Mouse (Mus musculus): ENCODE measurements around the gene Cuedc1. TPM values are rescaled to one million over a fixed set of nuclear protein-coding genes. Genes with fewer than 3 reads are reported as not detected.

Cuedc1 gene
- polyA plus RNA-seq, 1 experiment from 2014 or later, result 18.2 TPM

DNA sequence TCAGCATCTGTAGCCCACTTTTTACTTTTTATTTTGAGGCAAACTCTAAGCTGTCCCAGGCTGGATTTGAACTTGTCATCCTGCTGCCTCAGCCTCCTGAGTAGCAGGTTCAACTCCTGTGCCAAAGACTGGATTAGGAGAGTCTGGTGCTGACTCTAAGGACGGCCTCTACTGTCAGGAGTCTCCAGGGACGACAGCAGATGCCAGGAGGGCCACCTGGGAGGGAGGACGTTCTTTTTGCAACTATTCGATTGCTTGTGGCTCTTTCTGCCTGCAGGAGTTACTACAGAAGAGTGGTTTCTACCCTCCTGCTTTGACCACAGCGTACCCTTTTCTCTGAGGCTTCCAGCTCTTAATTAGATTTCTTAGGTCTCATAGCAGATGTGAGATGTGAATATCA lies 24.7 kb downstream of the Cuedc1 start:
- Histone ChIP-seq H3K4me2 (ENCODE audit: low read depth) (no peak overlapping the region), H3K9ac (ENCODE audit: low read length) (no peak overlapping the region), H3K27ac (ENCODE audit: low read depth, low read length) (no peak overlapping the region), H3K4me1 (ENCODE audit: control insufficient read depth, insufficient read depth, low read length) (peaks cover 47% of the 10 kb centered on the region), H3K27me3 (ENCODE audit: control insufficient read depth, insufficient read depth, low read length) (no peaks in the 10 kb centered on the region), H3K36me3 (ENCODE audit: control insufficient read depth, insufficient read depth, low read length) (peaks cover 2% of the 10 kb centered on the region; the same call in 1 of the 2 replicates), H3K9me3 (ENCODE audit: control insufficient read depth, low read length) (no peaks in the 10 kb centered on the region), H3K4me3 (ENCODE audit: low read depth, low read length) (no peak overlapping the region)
- no peak for DNase-seq (ENCODE audit: low spot score)
- ATAC-seq (ENCODE audit: insufficient read depth, low FRiP score, low TSS enrichment), result no peak
- WGBS, result 42% methylated on average over 5 of the region's 5 CpGs

DNA sequence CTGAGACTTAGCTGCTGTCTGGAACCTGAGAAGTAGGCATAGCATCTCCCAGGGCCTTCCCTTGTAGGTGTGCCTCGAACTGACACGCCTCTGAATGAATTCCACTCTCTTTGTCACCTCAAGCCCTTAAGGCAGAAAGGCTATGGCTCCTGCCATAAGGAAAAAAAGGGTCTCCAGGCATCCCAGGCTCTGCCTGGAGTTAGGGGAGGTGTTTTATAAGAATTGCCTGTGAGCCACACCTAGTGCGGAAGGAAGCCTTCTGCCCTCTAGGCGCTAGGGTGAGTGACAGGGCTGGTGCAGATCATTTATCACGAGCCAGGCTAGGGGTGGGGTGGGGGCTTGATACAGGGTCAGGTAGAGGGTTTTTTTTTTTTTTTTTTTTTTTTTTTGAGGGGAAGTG lies 25.2 kb downstream of the Cuedc1 start:
- Histone ChIP-seq H3K9ac (ENCODE audit: low read length) (no peak overlapping the region; the same call in 1 of the 2 replicates), H3K4me2 (ENCODE audit: low read depth) (no peak overlapping the region), H3K4me3 (ENCODE audit: low read depth, low read length) (no peak overlapping the region), H3K27ac (ENCODE audit: low read depth, low read length) (no peak overlapping the region), H3K4me1 (ENCODE audit: control insufficient read depth, insufficient read depth, low read length) (peaks cover 42% of the 10 kb centered on the region), H3K36me3 (ENCODE audit: control insufficient read depth, insufficient read depth, low read length) (peaks cover 2% of the 10 kb centered on the region; the same call in 1 of the 2 replicates), H3K9me3 (ENCODE audit: control insufficient read depth, low read length) (no peaks in the 10 kb centered on the region), H3K27me3 (ENCODE audit: control insufficient read depth, insufficient read depth, low read length) (no peaks in the 10 kb centered on the region)
- ATAC-seq (ENCODE audit: insufficient read depth, low FRiP score, low TSS enrichment), result no peak
- no peak for DNase-seq (ENCODE audit: low spot score)
- 74% methylated on average over 5 of the region's 5 CpGs for WGBS

- H3K27me3 ChIP-seq (ENCODE audit: control insufficient read depth, insufficient read depth, low read length), result no peaks in the 10 kb centered on the region
- WGBS, result 41% methylated on average over 6 of the region's 6 CpGs
- no peaks in the 10 kb centered on the region for H3K9me3 ChIP-seq (ENCODE audit: control insufficient read depth, low read length)
- H3K4me2 ChIP-seq (ENCODE audit: low read depth), result no peak overlapping the region
- H3K36me3 ChIP-seq (ENCODE audit: control insufficient read depth, insufficient read depth, low read length), result peaks cover 2% of the 10 kb centered on the region; the same call in 1 of the 2 replicates
- ATAC-seq (ENCODE audit: insufficient read depth, low FRiP score, low TSS enrichment) (no peak), DNase-seq (ENCODE audit: low spot score) (no peak)
- H3K4me1 ChIP-seq (ENCODE audit: control insufficient read depth, insufficient read depth, low read length), result peaks cover 35% of the 10 kb centered on the region
- no peak overlapping the region for H3K4me3 ChIP-seq (ENCODE audit: low read depth, low read length)
- 0 out of 2 replicates have a peak overlapping the region, but pooled peaks have one; percentile 9 for H3K27ac ChIP-seq (ENCODE audit: low read depth, low read length)
- no peak overlapping the region for H3K9ac ChIP-seq (ENCODE audit: low read length)
Observed at GRCm38 (mm10) chr11:88123731-88124130, 25.9 kb downstream of the Cuedc1 start.

- H3K4me2 ChIP-seq (ENCODE audit: low read depth), result no peak overlapping the region
- H3K4me1 ChIP-seq (ENCODE audit: control insufficient read depth, insufficient read depth, low read length), result peaks cover 17% of the 10 kb centered on the region
- no peak overlapping the region for H3K4me3 ChIP-seq (ENCODE audit: low read depth, low read length)
- H3K27me3 ChIP-seq (ENCODE audit: control insufficient read depth, insufficient read depth, low read length), result no peaks in the 10 kb centered on the region
- H3K9me3 ChIP-seq (ENCODE audit: control insufficient read depth, low read length), result no peaks in the 10 kb centered on the region
- WGBS, result 55% methylated on average over 6 of the region's 7 CpGs
- H3K36me3 ChIP-seq (ENCODE audit: control insufficient read depth, insufficient read depth, low read length), result peaks cover 2% of the 10 kb centered on the region; the same call in 1 of the 2 replicates
- no peak overlapping the region for H3K27ac ChIP-seq (ENCODE audit: low read depth, low read length)
- DNase-seq (ENCODE audit: low spot score) (no peak), ATAC-seq (ENCODE audit: insufficient read depth, low FRiP score, low TSS enrichment) (no peak)
- H3K9ac ChIP-seq (ENCODE audit: low read length), result no peak overlapping the region
Observed at GRCm38 (mm10) chr11:88125483-88125882, 27.6 kb downstream of the Cuedc1 start.

GRCm38 (mm10) chr11:88126306-88126793 lies 28.5 kb downstream of the Cuedc1 start:
- Histone ChIP-seq H3K9ac (ENCODE audit: low read length) (no peak overlapping the region), H3K9me3 (ENCODE audit: control insufficient read depth, low read length) (no peaks in the 10 kb centered on the region), H3K4me3 (ENCODE audit: low read depth, low read length) (no peak overlapping the region), H3K36me3 (ENCODE audit: control insufficient read depth, insufficient read depth, low read length) (peaks cover under 1% of the 10 kb centered on the region; the same call in 1 of the 2 replicates), H3K27ac (ENCODE audit: low read depth, low read length) (peak overlapping the region; percentile 67), H3K27me3 (ENCODE audit: control insufficient read depth, insufficient read depth, low read length) (no peaks in the 10 kb centered on the region), H3K4me2 (ENCODE audit: low read depth) (no peak overlapping the region), H3K4me1 (ENCODE audit: control insufficient read depth, insufficient read depth, low read length) (peaks cover 15% of the 10 kb centered on the region)
- 21% methylated on average over 5 of the region's 5 CpGs for WGBS
- DNase-seq (ENCODE audit: low spot score) (peak; percentile 44), ATAC-seq (ENCODE audit: insufficient read depth, low FRiP score, low TSS enrichment) (0 out of 2 replicates have a peak, but pooled peaks have one; percentile 50)

- ATAC-seq (ENCODE audit: insufficient read depth, low FRiP score, low TSS enrichment) (no peak), DNase-seq (ENCODE audit: low spot score) (no peak)
- Histone ChIP-seq H3K9me3 (ENCODE audit: control insufficient read depth, low read length) (no peaks in the 10 kb centered on the region), H3K4me2 (ENCODE audit: low read depth) (no peak overlapping the region), H3K4me3 (ENCODE audit: low read depth, low read length) (no peak overlapping the region), H3K36me3 (ENCODE audit: control insufficient read depth, insufficient read depth, low read length) (no peaks in the 10 kb centered on the region), H3K27me3 (ENCODE audit: control insufficient read depth, insufficient read depth, low read length) (no peaks in the 10 kb centered on the region), H3K9ac (ENCODE audit: low read length) (no peak overlapping the region), H3K27ac (ENCODE audit: low read depth, low read length) (no peak overlapping the region), H3K4me1 (ENCODE audit: control insufficient read depth, insufficient read depth, low read length) (peaks cover 7% of the 10 kb centered on the region; the same call in 1 of the 2 replicates)
- 92% methylated on average over 9 of the region's 9 CpGs for WGBS
Observed at GRCm38 (mm10) chr11:88128461-88128860, 30.6 kb downstream of the Cuedc1 start.

DNA sequence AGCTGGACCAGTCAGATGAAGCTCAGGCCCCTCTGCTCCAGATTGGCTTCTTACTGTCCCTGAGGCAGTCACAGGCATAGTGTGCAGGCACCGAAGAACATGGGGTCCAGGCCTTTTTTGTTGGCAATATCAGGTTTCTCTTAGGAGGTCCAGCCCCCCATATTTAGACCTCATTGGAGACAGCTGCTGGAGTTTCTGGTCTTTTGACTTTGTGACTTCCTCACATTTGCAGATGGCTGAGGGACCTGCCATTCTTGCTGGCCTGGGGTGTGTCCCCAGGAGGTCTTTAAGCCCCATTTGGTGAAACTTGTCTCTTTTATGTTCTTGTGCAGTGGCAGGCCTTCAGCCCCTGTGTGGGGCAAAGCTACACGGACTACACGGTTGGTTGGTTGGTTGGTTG lies 31.4 kb downstream of the Cuedc1 start:
- no peak overlapping the region for H3K9ac ChIP-seq (ENCODE audit: low read length)
- H3K27ac ChIP-seq (ENCODE audit: low read depth, low read length), result no peak overlapping the region
- 0 out of 2 replicates have a peak, but pooled peaks cover 2% of the 10 kb centered on the region for H3K4me1 ChIP-seq (ENCODE audit: control insufficient read depth, insufficient read depth, low read length)
- no peak for DNase-seq (ENCODE audit: low spot score)
- no peak overlapping the region for H3K4me2 ChIP-seq (ENCODE audit: low read depth)
- ATAC-seq (ENCODE audit: insufficient read depth, low FRiP score, low TSS enrichment), result no peak
- no peaks in the 10 kb centered on the region for H3K27me3 ChIP-seq (ENCODE audit: control insufficient read depth, insufficient read depth, low read length)
- H3K9me3 ChIP-seq (ENCODE audit: control insufficient read depth, low read length), result no peaks in the 10 kb centered on the region
- H3K4me3 ChIP-seq (ENCODE audit: low read depth, low read length), result no peak overlapping the region
- WGBS, result 60% methylated on average over 3 of the region's 3 CpGs
- H3K36me3 ChIP-seq (ENCODE audit: control insufficient read depth, insufficient read depth, low read length), result no peaks in the 10 kb centered on the region

DNA sequence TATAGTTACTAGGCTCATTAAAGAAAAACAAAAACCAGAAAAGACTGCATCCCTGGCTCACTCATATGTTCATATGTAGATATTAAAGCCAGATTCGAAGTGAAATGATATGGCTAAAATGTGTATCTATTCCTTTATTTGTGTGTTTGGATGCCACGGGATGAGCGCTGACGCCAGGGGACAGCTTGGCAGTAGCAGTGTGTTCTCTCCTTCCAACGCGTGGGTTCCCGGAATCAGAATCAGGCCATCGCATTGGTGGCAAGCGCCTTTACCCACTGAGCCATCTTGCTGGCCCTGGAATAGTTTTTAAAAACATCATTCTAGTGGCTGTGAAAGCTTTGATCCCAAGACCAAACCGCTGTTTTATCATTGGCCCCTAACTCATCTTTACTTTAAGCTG lies 32.1 kb downstream of the Cuedc1 start:
- H3K4me1 ChIP-seq (ENCODE audit: control insufficient read depth, insufficient read depth, low read length), result 0 out of 2 replicates have a peak, but pooled peaks cover 2% of the 10 kb centered on the region
- no peaks in the 10 kb centered on the region for H3K36me3 ChIP-seq (ENCODE audit: control insufficient read depth, insufficient read depth, low read length)
- H3K9me3 ChIP-seq (ENCODE audit: control insufficient read depth, low read length), result no peaks in the 10 kb centered on the region
- H3K27me3 ChIP-seq (ENCODE audit: control insufficient read depth, insufficient read depth, low read length), result no peaks in the 10 kb centered on the region
- H3K27ac ChIP-seq (ENCODE audit: low read depth, low read length), result no peak overlapping the region
- WGBS, result 95% methylated on average over 10 of the region's 10 CpGs
- no peak overlapping the region for H3K4me3 ChIP-seq (ENCODE audit: low read depth, low read length)
- DNase-seq (ENCODE audit: low spot score) (no peak), ATAC-seq (ENCODE audit: insufficient read depth, low FRiP score, low TSS enrichment) (no peak)
- no peak overlapping the region for H3K4me2 ChIP-seq (ENCODE audit: low read depth)
- no peak overlapping the region for H3K9ac ChIP-seq (ENCODE audit: low read length)

DNA sequence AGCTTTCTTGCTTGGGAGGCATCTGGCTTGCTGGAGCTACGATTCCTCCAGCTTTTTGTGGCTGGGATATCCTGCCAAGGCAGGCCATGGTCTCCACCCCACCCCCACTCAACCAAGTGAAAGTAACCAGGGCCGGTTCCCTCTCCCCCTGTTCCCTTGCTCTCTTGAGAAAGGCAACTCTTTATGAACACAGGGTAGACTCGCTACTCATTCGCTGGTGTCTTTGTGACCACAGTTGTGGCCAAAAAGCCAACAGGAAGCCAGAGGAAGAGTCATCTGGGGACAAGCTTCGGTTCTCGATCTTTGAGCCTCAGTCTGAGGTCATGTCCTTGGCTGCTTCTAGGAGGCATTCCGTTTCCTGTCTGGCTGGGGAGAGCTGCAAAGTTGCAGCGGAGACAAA lies 34.0 kb downstream of the Cuedc1 start:
- Histone ChIP-seq H3K27ac (ENCODE audit: low read depth, low read length) (no peak overlapping the region), H3K9ac (ENCODE audit: low read length) (no peak overlapping the region), H3K4me3 (ENCODE audit: low read depth, low read length) (no peak overlapping the region), H3K9me3 (ENCODE audit: control insufficient read depth, low read length) (no peaks in the 10 kb centered on the region), H3K4me1 (ENCODE audit: control insufficient read depth, insufficient read depth, low read length) (peaks cover 2% of the 10 kb centered on the region; the same call in 1 of the 2 replicates), H3K36me3 (ENCODE audit: control insufficient read depth, insufficient read depth, low read length) (no peaks in the 10 kb centered on the region), H3K4me2 (ENCODE audit: low read depth) (no peak overlapping the region), H3K27me3 (ENCODE audit: control insufficient read depth, insufficient read depth, low read length) (no peaks in the 10 kb centered on the region)
- ATAC-seq (ENCODE audit: insufficient read depth, low FRiP score, low TSS enrichment) (no peak), DNase-seq (ENCODE audit: low spot score) (no peak)
- WGBS, result 66% methylated on average over 8 of the region's 8 CpGs
